Mouse (Mus musculus) MEL (cell line): ENCODE data around the gene Man2c1. TPM values are rescaled to one million over a fixed set of nuclear protein-coding genes. Genes with fewer than 3 reads are reported as not detected.

Source experiments
- DNase-seq: peaks from one replicate; pipeline ENCODE4 v3.0.0; 2011; ENCODE audit warnings: low read depth, low spot score
- H3K27ac ChIP-seq: 2 replicates; pipeline ENCODE4 v1.5.1; 2012; ENCODE audit warnings: low read depth, mild to moderate bottlenecking, control low read depth, low read length, moderate library complexity; ENCODE audit not compliant: control insufficient read depth
- H3K27me3 ChIP-seq, 2 experiments: fragments of 150-350 bp in 1 of 2; sonication (generic) in 1 of 2; 2 replicates each; pipeline ENCODE4 v1.6.1; 2012; ENCODE audit warnings: low read length in 2 of 2, mild to moderate bottlenecking in 2 of 2, improper control_type of control experiment in 1 of 2, moderate library complexity in 1 of 2; ENCODE audit not compliant: insufficient read depth in 2 of 2, control insufficient read depth in 1 of 2
- H3K36me3 ChIP-seq, 2 experiments: 2 replicates each; pipeline ENCODE4 v1.6.1; 2012 to 2014; ENCODE audit warnings: low read length in 2 of 2, improper control_type of control experiment in 1 of 2, inconsistent platforms in 1 of 2, mild to moderate bottlenecking in 1 of 2; ENCODE audit not compliant: insufficient read depth in 2 of 2, control insufficient read depth in 1 of 2
- H3K4me1 ChIP-seq, 2 experiments: fragments of 150-350 bp in 1 of 2; sonication (generic) in 1 of 2; 2 replicates each; pipeline ENCODE4 v1.6.1; 2012; ENCODE audit warnings: low read length in 2 of 2, improper control_type of control experiment in 1 of 2, mild to moderate bottlenecking in 1 of 2; ENCODE audit not compliant: insufficient read depth in 2 of 2, control insufficient read depth in 1 of 2
- H3K4me3 ChIP-seq, 2 experiments: fragments of 150-350 bp in 1 of 2; sonication (generic) in 1 of 2; 2 replicates each; pipeline ENCODE4 v1.5.1; 2012; ENCODE audit warnings: low read depth in 2 of 2, low read length in 2 of 2, mild to moderate bottlenecking in 2 of 2, moderate library complexity in 2 of 2, control low read depth in 1 of 2, improper control_type of control experiment in 1 of 2; ENCODE audit not compliant: control insufficient read depth in 1 of 2, insufficient read depth in 1 of 2
- H3K79me2 ChIP-seq: 2 replicates; pipeline ENCODE4 v1.6.1; 2012; ENCODE audit warnings: mild to moderate bottlenecking, low read length, moderate library complexity; ENCODE audit not compliant: control insufficient read depth, poor library complexity, insufficient read depth
- H3K9ac ChIP-seq: 2 replicates; pipeline ENCODE4 v1.6.1; 2012; ENCODE audit warnings: low read depth, mild to moderate bottlenecking, control low read depth, low read length, moderate library complexity; ENCODE audit not compliant: control insufficient read depth, poor library complexity, severe bottlenecking
- H3K9me3 ChIP-seq: fragments of 150-350 bp; sonication (generic); replicated peaks from 2 replicates; pipeline ENCODE4 v1.6.1; 2012; ENCODE audit warnings: mild to moderate bottlenecking, low read length, improper control_type of control experiment, moderate library complexity; ENCODE audit not compliant: insufficient read depth
- BHLHE40 ChIP-seq: IDR thresholded peaks from 2 replicates; pipeline ENCODE4 v1.6.1; 2012; ENCODE audit warnings: low read depth, mild to moderate bottlenecking, inconsistent platforms, low read length, improper control_type of control experiment, borderline replicate concordance
- CHD1 ChIP-seq: IDR thresholded peaks from 2 replicates; pipeline ENCODE4 v1.6.1; 2012; ENCODE audit warnings: low read depth, mild to moderate bottlenecking, inconsistent platforms, low read length, improper control_type of control experiment
- CHD2 ChIP-seq: IDR thresholded peaks from 2 replicates; pipeline ENCODE4 v1.6.1; 2011; ENCODE audit warnings: low read length, improper control_type of control experiment
- CTCF ChIP-seq, 3 experiments: IDR thresholded peaks in 2 of 3; conservative IDR thresholded peaks in 1 of 3; 2 replicates each; pipeline ENCODE4 v1.5.1; 2011 to 2012; ENCODE audit warnings: low read length in 3 of 3, low read depth in 2 of 3, mild to moderate bottlenecking in 2 of 3, improper control_type of control experiment in 1 of 3, inconsistent platforms in 1 of 3, mixed read lengths in 1 of 3, moderate library complexity in 1 of 3; ENCODE audit not compliant: control insufficient read depth in 1 of 3, insufficient read depth in 1 of 3, poor library complexity in 1 of 3, severe bottlenecking in 1 of 3
- E2F4 ChIP-seq: IDR thresholded peaks from 2 replicates; pipeline ENCODE4 v1.6.1; 2011; ENCODE audit warnings: low read depth, low read length, improper control_type of control experiment, borderline replicate concordance
- ELF1 ChIP-seq: IDR thresholded peaks from 2 replicates; pipeline ENCODE4 v1.6.1; 2014; ENCODE audit warnings: low read depth, mild to moderate bottlenecking, inconsistent platforms, low read length, improper control_type of control experiment, moderate library complexity
- EP300 ChIP-seq, 2 experiments: IDR thresholded peaks; 2 replicates each; pipeline ENCODE4 v1.6.1; 2011; ENCODE audit warnings: improper control_type of control experiment in 2 of 2, low read length in 2 of 2, low read depth in 1 of 2, mild to moderate bottlenecking in 1 of 2
- ETS1 ChIP-seq: IDR thresholded peaks from 2 replicates; pipeline ENCODE4 v1.6.1; 2012; ENCODE audit warnings: low read depth, mild to moderate bottlenecking, inconsistent platforms, low read length, improper control_type of control experiment, moderate library complexity
- GABPA ChIP-seq: IDR thresholded peaks from 2 replicates; pipeline ENCODE4 v1.6.1; 2012; ENCODE audit warnings: low read depth, mild to moderate bottlenecking, inconsistent platforms, low read length, improper control_type of control experiment, moderate library complexity
- GATA1 ChIP-seq: IDR thresholded peaks from 2 replicates; pipeline ENCODE4 v1.6.1; 2011; ENCODE audit warnings: low read depth, low read length, improper control_type of control experiment
- HCFC1 ChIP-seq: IDR thresholded peaks from 2 replicates; pipeline ENCODE4 v1.6.1; 2012; ENCODE audit warnings: low read depth, mild to moderate bottlenecking, inconsistent platforms, low read length, improper control_type of control experiment, moderate library complexity
- JUND ChIP-seq: IDR thresholded peaks from 2 replicates; pipeline ENCODE4 v1.6.1; 2011; ENCODE audit warnings: low read depth, mild to moderate bottlenecking, improper control_type of control experiment, low read length
- KAT2A ChIP-seq: conservative IDR thresholded peaks from 2 replicates; pipeline ENCODE4 v1.6.1; 2012; ENCODE audit warnings: low read depth, low read length, improper control_type of control experiment, inconsistent platforms
- MAFK ChIP-seq: IDR thresholded peaks from 2 replicates; pipeline ENCODE4 v1.6.1; 2011; ENCODE audit warnings: low read depth, mild to moderate bottlenecking, low read length, improper control_type of control experiment, borderline replicate concordance
- MAX ChIP-seq: IDR thresholded peaks from 2 replicates; pipeline ENCODE4 v1.6.1; 2011; ENCODE audit warnings: low read length, improper control_type of control experiment
- MAZ ChIP-seq: IDR thresholded peaks from 2 replicates; pipeline ENCODE4 v1.6.1; 2012; ENCODE audit warnings: low read depth, mild to moderate bottlenecking, inconsistent platforms, low read length, improper control_type of control experiment
- MEF2A ChIP-seq: IDR thresholded peaks from 2 replicates; pipeline ENCODE4 v1.6.1; 2014; ENCODE audit warnings: low read depth, mild to moderate bottlenecking, inconsistent platforms, low read length, improper control_type of control experiment; ENCODE audit not compliant: poor library complexity, insufficient replicate concordance, severe bottlenecking; ENCODE audit errors: extremely low read depth
- MXI1 ChIP-seq: IDR thresholded peaks from 2 replicates; pipeline ENCODE4 v1.6.1; 2011; ENCODE audit warnings: mild to moderate bottlenecking, low read depth, low read length, improper control_type of control experiment
- MYB ChIP-seq: IDR thresholded peaks from 2 replicates; pipeline ENCODE4 v1.6.1; 2011; ENCODE audit warnings: mild to moderate bottlenecking, low read depth, low read length, improper control_type of control experiment
- MYC ChIP-seq: IDR thresholded peaks from 2 replicates; pipeline ENCODE4 v1.6.1; 2011; ENCODE audit warnings: low read depth, mild to moderate bottlenecking, low read length, improper control_type of control experiment, moderate library complexity
- NELFE ChIP-seq: IDR thresholded peaks from 2 replicates; pipeline ENCODE4 v1.6.1; 2011; ENCODE audit warnings: low read depth, low read length, improper control_type of control experiment
- NRF1 ChIP-seq: IDR thresholded peaks from 2 replicates; pipeline ENCODE4 v1.6.1; 2014; ENCODE audit warnings: low read depth, mild to moderate bottlenecking, inconsistent platforms, low read length, improper control_type of control experiment, moderate library complexity; ENCODE audit not compliant: poor library complexity, insufficient read depth, severe bottlenecking
- POLR2A ChIP-seq, 2 experiments: IDR thresholded peaks; 2 replicates each; pipeline ENCODE4 v1.6.1; 2011 to 2012; ENCODE audit warnings: low read length in 2 of 2, mild to moderate bottlenecking in 2 of 2, control low read depth in 1 of 2, improper control_type of control experiment in 1 of 2, low read depth in 1 of 2, moderate library complexity in 1 of 2; ENCODE audit not compliant: control insufficient read depth in 1 of 2, insufficient read depth in 1 of 2, poor library complexity in 1 of 2
- POLR2AphosphoS2 ChIP-seq: IDR thresholded peaks from 2 replicates; pipeline ENCODE4 v1.6.1; 2011; ENCODE audit warnings: low read length, improper control_type of control experiment
- POLR2AphosphoS5 ChIP-seq: IDR thresholded peaks from 2 replicates; pipeline ENCODE4 v1.6.1; 2012; ENCODE audit warnings: low read depth, borderline replicate concordance, mild to moderate bottlenecking, inconsistent platforms, low read length, moderate library complexity, mixed read lengths
- RAD21 ChIP-seq: IDR thresholded peaks from 2 replicates; pipeline ENCODE4 v1.6.1; 2011; ENCODE audit warnings: mild to moderate bottlenecking, low read depth, low read length, improper control_type of control experiment
- RCOR1 ChIP-seq: IDR thresholded peaks from 2 replicates; pipeline ENCODE4 v1.6.1; 2012; ENCODE audit warnings: low read depth, mild to moderate bottlenecking, inconsistent platforms, low read length, improper control_type of control experiment
- SIN3A ChIP-seq: IDR thresholded peaks from 2 replicates; pipeline ENCODE4 v1.6.1; 2012; ENCODE audit warnings: low read length, improper control_type of control experiment, inconsistent platforms
- SMC3 ChIP-seq: IDR thresholded peaks from 2 replicates; pipeline ENCODE4 v1.6.1; 2011; ENCODE audit warnings: low read depth, low read length, improper control_type of control experiment
- TAL1 ChIP-seq: IDR thresholded peaks from 2 replicates; pipeline ENCODE4 v1.6.1; 2012; ENCODE audit warnings: mild to moderate bottlenecking, inconsistent platforms, low read length, moderate library complexity, mixed read lengths
- TBP ChIP-seq: IDR thresholded peaks from 2 replicates; pipeline ENCODE4 v1.8.0; 2011; ENCODE audit warnings: low read depth, low read length, improper control_type of control experiment
- TCF12 ChIP-seq: IDR thresholded peaks from 2 replicates; pipeline ENCODE4 v1.6.1; 2014; ENCODE audit warnings: low read depth, mild to moderate bottlenecking, inconsistent platforms, low read length, improper control_type of control experiment, moderate library complexity
- USF1 ChIP-seq: IDR thresholded peaks from 2 replicates; pipeline ENCODE4 v1.6.1; 2014; ENCODE audit warnings: low read depth, mild to moderate bottlenecking, inconsistent platforms, low read length, improper control_type of control experiment, moderate library complexity
- USF2 ChIP-seq, 2 experiments: IDR thresholded peaks; 2 replicates each; pipeline ENCODE4 v1.6.1; 2011 to 2012; ENCODE audit warnings: improper control_type of control experiment in 2 of 2, low read length in 2 of 2, borderline replicate concordance in 1 of 2, inconsistent platforms in 1 of 2, low read depth in 1 of 2, mild to moderate bottlenecking in 1 of 2; ENCODE audit not compliant: insufficient read depth in 1 of 2
- ZC3H11A ChIP-seq: IDR thresholded peaks from 2 replicates; pipeline ENCODE4 v1.6.1; 2012; ENCODE audit warnings: low read depth, mild to moderate bottlenecking, inconsistent platforms, low read length, improper control_type of control experiment
- ZKSCAN1 ChIP-seq: IDR thresholded peaks from 2 replicates; pipeline ENCODE4 v1.6.1; 2012; ENCODE audit warnings: low read depth, mild to moderate bottlenecking, inconsistent platforms, low read length, improper control_type of control experiment, moderate library complexity
- ZMIZ1 ChIP-seq: IDR thresholded peaks from 2 replicates; pipeline ENCODE4 v1.6.1; 2012; ENCODE audit warnings: low read depth, mild to moderate bottlenecking, inconsistent platforms, low read length, improper control_type of control experiment, moderate library complexity
- ZNF384 ChIP-seq: IDR thresholded peaks from 2 replicates; pipeline ENCODE4 v1.6.1; 2012; ENCODE audit warnings: low read depth, mild to moderate bottlenecking, inconsistent platforms, low read length, improper control_type of control experiment
- polyA plus RNA-seq, 2 experiments: library from polyadenylated mRNA; stranded (reverse) in 1 of 2; unstranded in 1 of 2; fragments of >175 nt in 1 of 2; fragments of >200 nt in 1 of 2; gene quantifications; 2 replicates each; pipeline versions ENCODE4 v1.2.1 to v1.2.4; 2012; ENCODE audit warnings: low replicate concordance in 2 of 2, low read depth in 1 of 2; ENCODE audit not compliant: insufficient read length in 2 of 2, insufficient read depth in 1 of 2, missing spikeins in 1 of 2
- total RNA-seq: library from RNA; depleted of rRNA; stranded (reverse); fragments of 300-350 nt; gene quantifications from 2 replicates; pipeline ENCODE4 v1.2.3, GENCODE M21; 2012

Gene Man2c1
- total and polyA plus RNA-seq, 3 experiments: 32.2 to 73.7 TPM; not detected in 1

DNA sequence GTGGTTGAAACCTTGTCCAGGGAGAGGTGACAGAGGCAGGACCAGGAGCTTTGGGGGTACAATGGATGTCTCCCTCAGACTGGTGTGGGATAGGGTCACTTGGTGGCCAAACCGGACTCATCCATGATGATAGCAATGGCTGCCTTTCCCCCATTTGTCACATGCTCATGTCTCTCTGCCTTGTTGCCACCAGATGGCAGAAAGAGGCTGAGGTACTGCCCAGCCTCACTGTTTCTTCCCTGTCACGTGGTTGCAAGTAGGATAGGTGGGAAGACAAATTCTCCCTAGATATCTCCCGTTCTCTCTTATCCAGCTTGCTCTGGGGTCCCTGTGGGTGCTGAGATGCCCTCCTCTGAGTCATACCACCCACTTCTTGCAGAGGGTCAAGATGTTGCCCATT is 32.0 kb downstream of the Man2c1 start:
- H3K4me3 ChIP-seq: peak overlapping the region; percentile 9 to 43; a peak in 2 of 4 replicates
- peak; percentile 80 for DNase-seq
- H3K27me3 ChIP-seq: no peaks in the 10 kb centered on the region
- H3K9ac ChIP-seq: peak overlapping the region; percentile 48
- H3K4me1 ChIP-seq: peaks cover 0 to 18% of the 10 kb centered on the region in 2 experiments; a peak in 2 of 4 replicates
- peaks cover 3% of the 10 kb centered on the region; the same call in 1 of the 2 replicates for H3K79me2 ChIP-seq
- H3K27ac ChIP-seq: no peak overlapping the region
- peaks cover 0 to 3% of the 10 kb centered on the region in 2 experiments; a peak in 2 of 4 replicates for H3K36me3 ChIP-seq
- H3K9me3 ChIP-seq: no peaks in the 10 kb centered on the region
- TF ChIP-seq HCFC1: no peak; the same call in 1 of the 2 replicates
- TF ChIP-seq CHD2: no peak
- no peak for TF ChIP-seq CHD1
- TF ChIP-seq MXI1: peak; percentile 81
- no peak for TF ChIP-seq BHLHE40
- no peak for TF ChIP-seq E2F4
- peak; percentile 57; the same call in 1 of the 2 replicates for TF ChIP-seq SIN3A
- TF ChIP-seq MYB: no peak
- no peak for TF ChIP-seq GABPA
- 0 out of 2 replicates have a peak, but pooled peaks have one; percentile 10 for TF ChIP-seq ELF1
- peak; percentile 92 for TF ChIP-seq ZC3H11A
- peak; percentile 64 to 97 (median 81) for TF ChIP-seq CTCF (IDR thresholded peaks at IDR 0.05 in 2 of 3, conservative IDR thresholded peaks at IDR 0.05 in 1 of 3; ENCODE audit: control insufficient read depth in 1 of 3, insufficient read depth in 1 of 3, low read depth in 2 of 3, low read length in 3 of 3, poor library complexity in 1 of 3, severe bottlenecking in 1 of 3)
- no peak for TF ChIP-seq NRF1
- TF ChIP-seq MAX: peak; percentile 97
- TF ChIP-seq TAL1: no peak
- no peak for TF ChIP-seq ZKSCAN1
- TF ChIP-seq POLR2AphosphoS5: no peak
- TF ChIP-seq MAFK: no peak
- TF ChIP-seq USF2 (IDR thresholded peaks at IDR 0.05; ENCODE audit: borderline replicate concordance in 1 of 2, insufficient read depth in 1 of 2, low read depth in 1 of 2, low read length in 2 of 2): peak in 1 of 2 experiments; percentile 81; a peak in 3 of 4 replicates
- 0 out of 2 replicates have a peak, but pooled peaks have one; percentile 13 for TF ChIP-seq ZNF384
- no peak for TF ChIP-seq KAT2A
- peak; percentile 96 for TF ChIP-seq RAD21
- TF ChIP-seq GATA1: no peak
- TF ChIP-seq EP300 (IDR thresholded peaks at IDR 0.05; ENCODE audit: low read depth in 1 of 2, low read length in 2 of 2): no peak
- peak; percentile 97 for TF ChIP-seq SMC3
- TF ChIP-seq RCOR1: no peak
- TF ChIP-seq USF1: peak; percentile 96
- TF ChIP-seq TCF12: 0 out of 2 replicates have a peak, but pooled peaks have one; percentile 12
- peak; percentile 96 for TF ChIP-seq MYC
- TF ChIP-seq ETS1: no peak
- TF ChIP-seq ZMIZ1: no peak
- TF ChIP-seq MAZ: no peak
- no peak for TF ChIP-seq NELFE
- no peak for TF ChIP-seq JUND
- no peak for TF ChIP-seq POLR2AphosphoS2
- no peak for TF ChIP-seq MEF2A
- no peak for TF ChIP-seq POLR2A (IDR thresholded peaks at IDR 0.05; ENCODE audit: control insufficient read depth in 1 of 2, insufficient read depth in 1 of 2, low read depth in 1 of 2, low read length in 2 of 2, poor library complexity in 1 of 2)
- no peak for TF ChIP-seq TBP
